Mouse (Mus musculus) layer of hippocampus, postnatal 36 days (tissue): ENCODE data around the gene Clasp2. TPM values are rescaled to one million over a fixed set of nuclear protein-coding genes. Genes with fewer than 3 reads are reported as not detected.
"Not testable (repeated sequence)": the region's sequence is repeated elsewhere in the genome, so short reads cannot be mapped to it uniquely, and the experiment has no call there.

ENCODE experiments used
- DNase-seq, 2 experiments: peaks; one replicate each; pipeline ENCODE4 v3.0.0; 2022
- total RNA-seq, 2 experiments: library from RNA; stranded (reverse); gene quantifications; 2 replicates each; pipeline ENCODE4 v1.2.3; 2021

Gene Clasp2
- total RNA-seq, 2 experiments from 2014 or later, result 211 to 212 TPM

- no peak for DNase-seq
These were observed 14.8 kb downstream of the Clasp2 start for GRCm38 (mm10) chr9:113755888-113756719.

DNA sequence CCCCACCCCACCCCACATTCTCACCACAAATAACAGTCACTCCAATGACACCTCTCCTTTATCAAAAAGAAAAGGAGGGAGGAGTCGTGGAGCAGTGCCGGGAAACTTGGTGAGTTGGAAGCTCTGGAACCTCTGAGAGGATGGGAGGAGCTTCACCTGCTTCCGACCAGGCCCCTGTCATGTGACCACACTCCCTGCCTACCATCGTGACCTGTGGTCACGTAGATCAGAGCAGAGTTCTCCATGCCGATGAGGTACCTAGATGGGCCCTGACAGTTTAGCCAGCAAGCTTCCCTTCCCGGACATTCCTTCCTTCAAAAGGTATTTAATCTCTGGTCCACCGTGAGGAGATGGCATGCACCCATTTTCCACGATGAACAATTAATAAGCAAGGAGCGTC lies 17.2 kb downstream of the Clasp2 start:
- DNase-seq, result no peak

DNA sequence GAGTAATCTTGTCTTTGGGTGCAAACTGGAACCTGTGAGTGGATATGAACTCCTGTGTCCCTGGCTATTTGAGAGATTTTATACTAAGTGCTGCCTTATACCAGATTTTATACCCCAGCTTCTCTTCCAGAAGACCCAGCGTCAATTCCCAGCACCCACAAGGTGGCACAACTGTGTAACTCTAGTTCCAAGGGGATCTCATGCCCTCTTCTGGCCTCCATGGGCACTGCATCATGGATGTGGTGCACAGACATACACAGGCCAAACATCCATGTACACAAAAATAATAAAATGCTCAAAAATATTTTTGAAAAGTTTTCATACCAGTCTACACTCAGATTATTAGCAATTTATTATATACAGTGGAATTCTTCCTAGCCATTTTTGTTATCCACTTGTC lies 18.4 kb downstream of the Clasp2 start:
- DNase-seq, result no peak

DNA sequence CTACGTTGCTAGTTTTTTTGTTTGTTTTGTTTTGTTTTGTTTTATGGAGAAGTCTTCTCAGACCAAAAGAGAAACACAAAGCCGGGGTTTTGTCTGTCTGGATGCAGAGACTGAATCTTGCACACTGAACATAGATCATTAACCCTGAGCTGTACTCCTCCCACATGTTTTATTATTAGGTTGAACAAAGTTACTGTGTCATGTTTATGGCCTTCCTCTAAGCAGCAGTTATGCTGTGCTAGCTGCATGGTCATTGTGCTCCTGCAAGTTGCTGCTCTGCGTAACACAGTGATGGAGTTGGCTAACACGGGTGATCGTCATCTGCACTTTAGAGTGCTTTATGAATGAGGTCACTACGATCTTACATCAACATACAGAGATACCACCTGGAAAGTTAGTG lies 21.1 kb downstream of the Clasp2 start:
- DNase-seq, result no peak

DNA sequence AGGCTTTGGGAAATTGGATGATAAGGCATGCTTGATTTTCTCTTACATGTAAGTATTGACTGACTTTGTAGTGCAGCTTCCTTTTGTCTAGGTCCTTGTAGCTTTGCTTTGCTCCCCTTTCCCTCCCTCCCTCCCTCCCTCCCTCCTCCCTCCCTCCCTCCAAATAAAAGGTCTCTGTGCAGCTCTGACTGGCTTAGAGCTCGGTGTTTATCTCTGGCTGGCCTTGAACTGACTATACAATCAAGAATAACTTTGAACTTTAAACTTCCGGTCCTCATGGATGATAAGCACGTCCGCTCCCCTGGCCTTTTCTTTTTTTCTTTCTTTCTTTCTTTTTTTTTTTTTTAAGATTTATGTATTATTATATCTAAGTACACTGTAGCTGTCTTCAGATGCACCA lies 21.9 kb downstream of the Clasp2 start:
- DNase-seq, result no peak

GRCm38 (mm10) chr9:113770640-113771039 lies 29.4 kb downstream of the Clasp2 start:
- DNase-seq, result no peak

GRCm38 (mm10) chr9:113780863-113781262 lies 39.6 kb downstream of the Clasp2 start:
- DNase-seq, result no peak

DNA sequence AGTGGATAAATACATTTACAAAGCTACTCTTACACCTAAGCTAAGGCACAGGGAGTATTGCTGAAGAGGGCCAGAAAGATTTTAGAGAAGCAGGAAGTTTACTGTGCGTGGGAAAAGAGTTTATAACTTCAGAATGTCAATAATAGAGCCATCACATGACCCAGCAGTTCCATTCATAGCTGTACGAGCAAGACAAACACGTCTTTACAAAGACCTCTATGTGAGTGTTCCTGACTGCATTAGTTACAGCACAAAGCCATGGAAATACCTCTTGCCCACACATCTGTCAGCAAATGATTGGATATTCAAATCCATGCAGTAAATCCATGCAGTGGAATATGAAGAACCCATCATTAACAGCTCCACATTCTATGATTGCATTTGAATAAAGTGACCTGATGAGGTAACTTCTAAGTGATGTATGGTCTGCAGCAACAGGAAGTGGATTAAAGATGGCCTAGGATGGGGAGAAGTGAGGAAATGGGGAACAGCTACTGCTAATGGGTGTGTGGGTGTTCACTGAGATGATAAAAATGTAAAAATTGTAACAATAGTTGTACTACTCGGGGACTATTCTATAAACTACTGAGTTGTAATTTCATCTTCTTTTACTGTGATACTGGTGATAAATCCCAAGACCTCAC lies 41.2 kb downstream of the Clasp2 start:
- DNase-seq, result no peak

DNA sequence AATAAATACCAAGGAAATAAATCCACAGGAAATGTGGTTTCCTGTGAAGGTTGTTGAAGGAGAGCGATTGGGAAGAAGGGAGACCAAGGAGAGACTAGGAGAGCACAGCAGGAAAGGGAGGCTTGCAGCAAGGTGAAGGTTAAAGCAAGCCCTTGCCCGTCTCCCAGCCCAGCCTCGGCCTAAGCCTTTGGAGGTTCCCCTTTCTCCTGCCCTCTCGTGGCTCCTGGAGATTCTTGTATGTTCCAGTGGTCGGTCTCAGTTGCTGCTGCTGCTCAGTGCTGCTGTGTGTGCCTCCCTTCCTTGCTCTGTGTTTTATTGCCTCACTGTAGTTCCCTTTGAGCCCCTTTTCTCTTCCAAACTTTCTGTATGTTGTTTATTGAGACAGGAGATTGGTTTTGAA lies 42.4 kb downstream of the Clasp2 start:
- no peak for DNase-seq

DNA sequence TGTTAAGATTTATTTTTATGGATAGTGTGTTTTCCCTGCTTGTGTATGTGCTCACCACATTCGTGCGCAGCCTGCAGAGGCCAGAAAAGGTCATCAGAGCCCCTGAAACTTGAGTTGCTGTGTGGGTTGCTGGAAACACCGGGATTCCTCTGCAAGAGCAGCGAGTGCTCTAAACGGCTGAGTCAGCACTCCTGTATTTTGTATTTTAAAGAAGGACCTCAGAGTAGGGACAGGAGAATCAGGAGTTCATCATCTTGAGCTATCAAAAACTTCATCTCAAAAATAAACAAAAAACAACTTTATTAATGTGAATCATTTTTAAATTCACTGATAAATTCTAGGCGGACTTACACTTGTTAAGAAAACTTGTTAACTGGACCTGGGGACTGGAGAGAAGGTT lies 48.0 kb downstream of the Clasp2 start:
- DNase-seq, result not testable (repeated sequence)

DNA sequence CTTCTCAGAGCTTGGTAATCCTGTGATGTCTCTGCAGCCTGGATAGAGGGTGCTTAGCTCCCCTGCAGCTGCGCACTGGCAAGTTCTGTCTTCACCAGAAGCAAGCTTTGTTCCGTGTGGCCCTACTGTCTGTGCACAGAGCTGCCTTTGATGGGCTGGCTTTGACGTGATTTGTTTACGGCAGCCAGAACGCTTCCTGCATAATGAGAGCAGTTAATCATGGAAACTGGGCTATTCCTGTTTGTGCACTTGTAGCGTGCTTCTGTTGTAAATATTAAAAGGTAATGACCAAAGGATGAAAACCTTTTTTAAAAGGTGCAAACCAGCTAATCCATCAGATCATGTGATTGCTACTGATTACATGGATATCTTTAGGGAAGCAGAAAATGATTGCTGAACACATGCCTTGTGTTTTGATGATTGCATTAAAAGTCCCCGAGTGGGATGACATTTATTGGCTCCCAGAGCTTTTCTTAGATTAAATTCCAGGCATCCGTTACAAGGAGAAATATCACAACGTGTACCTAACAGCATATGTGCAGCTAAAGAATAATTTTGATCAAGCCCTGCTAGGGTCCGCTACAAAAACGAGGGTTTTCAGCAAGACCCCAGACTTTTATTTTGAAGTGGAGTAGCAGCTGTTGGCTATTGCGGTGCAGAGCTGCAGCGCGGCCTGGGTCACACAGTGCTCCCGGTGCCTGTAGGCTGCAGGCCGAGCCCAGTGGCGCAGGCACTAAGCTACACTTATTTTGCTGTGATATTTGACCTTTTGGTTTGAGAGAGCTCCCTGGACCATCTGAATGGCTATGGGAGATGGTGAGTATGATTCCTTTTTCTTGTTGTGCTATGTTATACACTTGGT lies 51.6 kb downstream of the Clasp2 start:
- peak; percentile 77 to 82 for DNase-seq

- DNase-seq, result no peak
These were observed 52.2 kb downstream of the Clasp2 start for GRCm38 (mm10) chr9:113793513-113793905.

DNA sequence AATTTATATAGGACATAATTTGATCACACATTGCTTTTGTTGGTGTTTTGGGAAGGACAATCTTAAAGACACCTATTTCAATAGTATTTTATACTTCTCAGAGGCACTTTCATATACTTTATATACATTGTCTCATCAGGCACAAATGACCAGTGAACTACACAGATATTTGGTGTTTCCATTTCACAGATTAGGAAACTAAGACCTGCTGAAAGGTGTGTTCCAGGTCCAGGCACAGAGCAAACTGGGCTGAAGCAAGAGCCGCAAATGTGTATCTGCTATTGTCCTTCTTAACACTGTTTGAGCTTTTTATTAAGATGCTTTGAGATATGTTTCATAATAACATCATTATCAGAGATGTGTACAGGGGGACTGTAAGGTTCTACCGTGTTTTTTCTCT lies 52.7 kb downstream of the Clasp2 start:
- DNase-seq, result no peak

- DNase-seq, result no peak
These were observed 55.9 kb downstream of the Clasp2 start for GRCm38 (mm10) chr9:113797206-113797605.

GRCm38 (mm10) chr9:113800671-113801070 lies 59.4 kb downstream of the Clasp2 start:
- DNase-seq, result no peak

DNA sequence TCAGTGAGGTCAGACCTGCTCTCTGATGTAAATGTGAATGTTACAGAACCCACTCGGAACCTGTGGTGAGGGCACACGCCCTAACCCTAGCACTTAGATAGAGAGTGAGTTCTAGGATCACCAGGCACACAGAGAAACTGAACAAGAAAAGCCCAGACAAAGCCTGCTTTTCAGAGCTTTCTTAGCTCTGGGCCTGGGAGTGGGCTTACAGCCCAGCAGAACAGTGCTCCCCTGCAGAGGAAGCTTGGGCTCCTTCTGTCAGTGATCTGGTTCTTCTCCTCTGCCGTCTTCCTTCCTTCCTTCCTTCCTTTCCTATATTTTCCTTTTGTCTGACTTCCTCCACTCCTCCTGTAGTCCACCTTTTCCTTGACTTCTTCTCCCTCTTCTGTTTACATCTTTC lies 61.5 kb downstream of the Clasp2 start:
- DNase-seq, result no peak

GRCm38 (mm10) chr9:113803751-113804150 lies 62.5 kb downstream of the Clasp2 start:
- no peak for DNase-seq

- no peak for DNase-seq
These were observed 64.1 kb downstream of the Clasp2 start for GRCm38 (mm10) chr9:113805359-113805758.

DNA sequence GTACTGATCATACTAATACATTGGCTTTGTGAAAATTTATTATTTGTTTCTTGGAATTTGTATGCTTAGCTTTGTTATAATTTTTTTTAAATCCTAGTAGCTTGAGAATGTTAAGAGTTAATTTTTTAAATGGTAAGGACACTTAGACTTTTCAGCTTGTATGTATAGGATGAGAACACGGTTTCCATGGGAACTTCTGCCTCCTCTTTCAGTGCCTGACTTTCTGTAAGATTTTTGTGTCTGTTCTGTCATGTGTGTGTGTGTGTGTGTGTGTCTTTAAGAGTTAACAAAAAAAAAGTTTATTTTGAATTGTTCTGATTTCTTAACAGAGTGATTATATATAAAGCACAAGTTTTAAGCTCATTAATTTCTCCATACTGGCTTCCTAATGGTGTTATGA lies 70.1 kb downstream of the Clasp2 start:
- DNase-seq, result no peak

DNA sequence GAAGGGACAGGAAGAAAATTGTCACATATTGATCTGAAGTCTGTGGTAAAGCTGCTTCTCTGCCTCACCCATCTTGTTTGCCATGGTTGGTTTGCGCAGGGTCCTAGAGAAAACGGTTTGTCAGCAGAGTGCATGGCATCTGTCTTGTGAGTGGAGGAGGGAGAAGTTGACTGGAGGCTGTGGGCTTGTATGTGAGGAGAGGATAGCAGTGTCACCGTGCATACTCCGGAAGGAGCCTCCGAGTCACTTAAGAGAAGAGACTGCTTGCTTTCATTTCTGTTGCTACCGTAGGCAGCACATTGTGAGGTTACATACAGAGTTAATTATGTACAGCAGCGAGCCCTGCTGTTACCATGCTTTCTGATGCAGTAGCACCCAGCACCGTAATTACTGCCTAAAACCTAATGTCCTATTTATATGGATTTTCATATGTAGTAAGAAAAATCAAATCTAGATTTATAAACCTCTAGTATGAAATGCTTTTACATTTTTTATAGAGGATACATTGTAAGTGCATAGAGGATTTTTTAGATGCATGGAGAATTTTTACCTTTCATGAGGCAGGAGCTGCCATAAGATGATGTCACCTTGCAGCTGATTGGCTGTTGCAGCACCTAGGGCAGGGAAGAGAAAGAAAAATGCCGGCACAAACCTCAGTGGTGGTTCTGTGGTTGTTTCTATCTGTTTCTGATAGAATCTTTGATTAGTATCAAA lies 70.8 kb downstream of the Clasp2 start:
- peak; percentile 78 for DNase-seq

DNA sequence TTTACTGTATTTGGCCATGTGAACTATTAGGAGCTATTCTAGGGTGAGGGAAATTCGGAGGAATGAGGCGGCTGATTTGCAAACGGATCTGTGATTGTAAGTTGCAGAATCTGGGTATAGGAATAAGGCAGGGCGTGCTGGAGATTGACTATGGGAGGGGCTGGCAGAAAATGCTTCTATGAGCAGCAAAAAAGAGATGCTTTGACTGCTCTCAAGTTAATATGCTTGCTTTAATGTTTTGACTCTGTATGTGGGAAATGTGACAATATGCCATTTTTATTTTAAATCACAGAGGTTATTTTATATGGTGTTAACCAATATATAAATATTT lies 71.4 kb downstream of the Clasp2 start:
- DNase-seq, result no peak

DNA sequence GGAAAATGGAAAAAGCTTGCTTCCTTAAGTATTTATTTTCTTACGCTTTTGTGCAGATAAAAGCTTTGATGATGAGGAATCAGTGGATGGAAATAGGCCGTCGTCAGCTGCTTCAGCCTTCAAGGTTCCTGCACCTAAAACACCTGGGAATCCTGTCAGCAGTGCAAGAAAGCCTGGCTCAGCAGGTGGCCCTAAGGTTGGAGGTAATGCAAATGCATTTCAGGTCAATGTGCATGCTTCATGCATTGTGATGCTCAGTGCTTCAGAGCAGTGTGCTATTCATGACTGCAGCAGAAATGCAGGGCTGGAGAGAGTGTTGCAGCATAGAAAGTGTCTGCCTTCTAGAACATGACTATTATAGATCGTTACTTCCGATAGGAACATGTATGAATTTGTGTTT lies 71.8 kb downstream of the Clasp2 start:
- no peak for DNase-seq

- no peak for DNase-seq
These were observed 74.6 kb downstream of the Clasp2 start for GRCm38 (mm10) chr9:113815836-113816235.
